Mouse (Mus musculus) macrophage (primary cell): ENCODE results near the gene Gm49320. TPM values are rescaled to one million over a fixed set of nuclear protein-coding genes. Genes with fewer than 3 reads are reported as not detected.
A peak's percentile ranks its signal among the peaks of the same experiment; 100 is the strongest.

ENCODE experiments used
- H3K27ac ChIP-seq: fragments of 350-480 bp; formaldehyde crosslinking; 2 replicates; pipeline ENCODE4 v1.9.0; 2021
- H3K36me3 ChIP-seq: fragments of 350-480 bp; formaldehyde crosslinking; 2 replicates; pipeline ENCODE4 v1.9.0; 2021; ENCODE audit errors: inconsistent target
- H3K4me3 ChIP-seq: fragments of 350-480 bp; formaldehyde crosslinking; 2 replicates; pipeline ENCODE4 v1.9.0; 2021; ENCODE audit errors: inconsistent target
- H3K79me2 ChIP-seq: fragments of 350-480 bp; formaldehyde crosslinking; 2 replicates; pipeline ENCODE4 v1.9.0; 2021; ENCODE audit errors: inconsistent target
- WGBS: methylation state at CpG from one replicate; pipeline ENCODE4 v1.1.7; 2026; ENCODE audit warnings: inconsistent platforms; ENCODE audit not compliant: missing documents; 5-methylcytosine and 5-hydroxymethylcytosine counted together
- polyA plus RNA-seq: library from polyadenylated mRNA; stranded (reverse); fragments of 250-400 nt; gene quantifications from 3 replicates; pipeline ENCODE4 v1.2.4, GENCODE M21; 2018; ENCODE audit warnings: inconsistent platforms

Gene Gm49320
- polyA plus RNA-seq, 1 experiment from 2014 or later = 0.22 TPM

GRCm38 (mm10) chr8:4259125-4259804, 20.6 kb downstream of the Gm49320 start, which contains the start of gene Ctxn1:
TSS of gene Ctxn1 (minus strand) at chr8:4259274.
- Histone ChIP-seq H3K27ac (no peak within 1 kb of the TSS), H3K4me3 (no peak within 1 kb of the TSS), H3K36me3 (peaks cover 48% of the 10 kb centered on the region), H3K79me2 (peaks cover 1% of the 10 kb centered on the region; the same call in 1 of the 2 replicates)
- 16% methylated on average over 33 of the region's 33 CpGs for WGBS

GRCm38 (mm10) chr8:4259805-4260170, 21.1 kb downstream of the Gm49320 start:
- Histone ChIP-seq H3K36me3 (peaks cover 46% of the 10 kb centered on the region), H3K79me2 (no peaks in the 10 kb centered on the region), H3K27ac (no peak overlapping the region), H3K4me3 (no peak overlapping the region)
- 98% methylated on average over 4 of the region's 4 CpGs for WGBS

- H3K79me2 ChIP-seq = no peaks in the 10 kb centered on the region
- 71% methylated on average over 8 of the region's 8 CpGs for WGBS
- H3K36me3 ChIP-seq = peaks cover 62% of the 10 kb centered on the region
- H3K27ac ChIP-seq = no peak overlapping the region
- H3K4me3 ChIP-seq = no peak overlapping the region
Observed at GRCm38 (mm10) chr8:4263105-4263791, 24.6 kb downstream of the Gm49320 start.

GRCm38 (mm10) chr8:4265160-4265914, 26.7 kb downstream of the Gm49320 start:
- 93% methylated on average over 15 of the region's 15 CpGs for WGBS
- Histone ChIP-seq H3K79me2 (no peaks in the 10 kb centered on the region), H3K27ac (no peak overlapping the region), H3K4me3 (no peak overlapping the region), H3K36me3 (peaks cover 80% of the 10 kb centered on the region)

GRCm38 (mm10) chr8:4267627-4268026, 29.0 kb downstream of the Gm49320 start:
- Histone ChIP-seq H3K27ac (no peak overlapping the region), H3K4me3 (no peak overlapping the region), H3K36me3 (peaks cover 67% of the 10 kb centered on the region), H3K79me2 (peaks cover 8% of the 10 kb centered on the region; the same call in 1 of the 2 replicates)
- 95% methylated on average over 15 of the region's 15 CpGs for WGBS

GRCm38 (mm10) chr8:4269609-4270008, 30.9 kb downstream of the Gm49320 start:
- Histone ChIP-seq H3K27ac (no peak overlapping the region), H3K4me3 (no peak overlapping the region), H3K79me2 (peaks cover 28% of the 10 kb centered on the region), H3K36me3 (peaks cover 67% of the 10 kb centered on the region)
- 92% methylated on average over 6 of the region's 6 CpGs for WGBS

GRCm38 (mm10) chr8:4275275-4276110, 36.8 kb downstream of the Gm49320 start, which contains the start of gene Timm44:
TSS of gene Timm44 (minus strand) at chr8:4275913.
- H3K4me3 ChIP-seq = peak within 1 kb of the TSS; percentile 97
- H3K27ac ChIP-seq = peak within 1 kb of the TSS; percentile 58
- peaks cover 12% of the 10 kb centered on the region for H3K36me3 ChIP-seq
- WGBS = under 1% methylated on average over 37 of the region's 39 CpGs
- H3K79me2 ChIP-seq = peaks cover 38% of the 10 kb centered on the region

- 0 out of 2 replicates have a peak overlapping the region, but pooled peaks have one; percentile 7 for H3K27ac ChIP-seq
- 28% methylated on average over 9 of the region's 9 CpGs for WGBS
- H3K36me3 ChIP-seq = peaks cover 12% of the 10 kb centered on the region
- peaks cover 38% of the 10 kb centered on the region for H3K79me2 ChIP-seq
- peak overlapping the region; percentile 97 for H3K4me3 ChIP-seq
Observed at GRCm38 (mm10) chr8:4276111-4276465, 37.4 kb downstream of the Gm49320 start.

GRCm38 (mm10) chr8:4292738-4293137, 54.1 kb downstream of the Gm49320 start:
- Histone ChIP-seq H3K36me3 (peaks cover 73% of the 10 kb centered on the region), H3K79me2 (no peaks in the 10 kb centered on the region), H3K4me3 (no peak overlapping the region), H3K27ac (no peak overlapping the region)
- 84% methylated on average over 4 of the region's 5 CpGs for WGBS

- no peak overlapping the region for H3K4me3 ChIP-seq
- no peak overlapping the region for H3K27ac ChIP-seq
- H3K79me2 ChIP-seq = no peaks in the 10 kb centered on the region
- H3K36me3 ChIP-seq = peaks cover 70% of the 10 kb centered on the region
- WGBS = 100% methylated on average over 4 of the region's 4 CpGs
Observed at GRCm38 (mm10) chr8:4297822-4298221, 59.2 kb downstream of the Gm49320 start.

Other genes with a start within 250 kb of the Gm49320 start
- not detected in 3 replicates for gene Cd209f, start 133.0 kb upstream of the Gm49320 start, polyA plus RNA-seq
- gene Cd209g, start 104.8 kb upstream of the Gm49320 start, polyA plus RNA-seq = not detected in 3 replicates
- 6.2 to 7.8 TPM (median 7.6 TPM) in 3 replicates for gene Evi5l, start 72.3 kb upstream of the Gm49320 start, polyA plus RNA-seq
- 0.03 TPM in 1 of 3 replicates, not detected in the others for gene Prr36, start 21.4 kb upstream of the Gm49320 start, polyA plus RNA-seq
- gene Lrrc8e, start 12.0 kb upstream of the Gm49320 start, polyA plus RNA-seq = not detected in 3 replicates
- 21.7 to 28.2 TPM (median 26.9 TPM) in 3 replicates for gene Map2k7, start 125 bp upstream of the Gm49320 start, polyA plus RNA-seq
- 0.36 to 1.4 TPM (median 0.42 TPM) in 3 replicates for gene Tgfbr3l, start 9.3 kb downstream of the Gm49320 start, polyA plus RNA-seq
- 8.9 to 16.2 TPM (median 13.4 TPM) in 3 replicates for gene Snapc2, start 14.2 kb downstream of the Gm49320 start, polyA plus RNA-seq
- gene Ctxn1, start 20.4 kb downstream of the Gm49320 start, polyA plus RNA-seq = not detected in 3 replicates
- 41.5 to 47.7 TPM (median 45.0 TPM) in 3 replicates for gene Timm44, start 37.0 kb downstream of the Gm49320 start, polyA plus RNA-seq
- gene Ccl25, start 86.3 kb downstream of the Gm49320 start, polyA plus RNA-seq = 7.1 to 8.6 TPM (median 7.9 TPM) in 3 replicates
- 38.9 to 70.8 TPM (median 49.9 TPM) in 3 replicates for gene Elavl1, start 86.5 kb downstream of the Gm49320 start, polyA plus RNA-seq